Mouse (Mus musculus) ES-E14 (cell line): Measurements from ENCODE around the gene H1foo.

ENCODE experiments used
- MAFK ChIP-seq: IDR thresholded peaks from 2 replicates; pipeline ENCODE4 v1.6.1; 2014; ENCODE audit warnings: mild to moderate bottlenecking, low read depth, low read length, inconsistent platforms; ENCODE audit not compliant: insufficient read depth
- ZNF384 ChIP-seq: IDR thresholded peaks from 2 replicates; pipeline ENCODE4 v1.6.1; 2012; ENCODE audit warnings: low read depth, low read length, inconsistent platforms

DNA sequence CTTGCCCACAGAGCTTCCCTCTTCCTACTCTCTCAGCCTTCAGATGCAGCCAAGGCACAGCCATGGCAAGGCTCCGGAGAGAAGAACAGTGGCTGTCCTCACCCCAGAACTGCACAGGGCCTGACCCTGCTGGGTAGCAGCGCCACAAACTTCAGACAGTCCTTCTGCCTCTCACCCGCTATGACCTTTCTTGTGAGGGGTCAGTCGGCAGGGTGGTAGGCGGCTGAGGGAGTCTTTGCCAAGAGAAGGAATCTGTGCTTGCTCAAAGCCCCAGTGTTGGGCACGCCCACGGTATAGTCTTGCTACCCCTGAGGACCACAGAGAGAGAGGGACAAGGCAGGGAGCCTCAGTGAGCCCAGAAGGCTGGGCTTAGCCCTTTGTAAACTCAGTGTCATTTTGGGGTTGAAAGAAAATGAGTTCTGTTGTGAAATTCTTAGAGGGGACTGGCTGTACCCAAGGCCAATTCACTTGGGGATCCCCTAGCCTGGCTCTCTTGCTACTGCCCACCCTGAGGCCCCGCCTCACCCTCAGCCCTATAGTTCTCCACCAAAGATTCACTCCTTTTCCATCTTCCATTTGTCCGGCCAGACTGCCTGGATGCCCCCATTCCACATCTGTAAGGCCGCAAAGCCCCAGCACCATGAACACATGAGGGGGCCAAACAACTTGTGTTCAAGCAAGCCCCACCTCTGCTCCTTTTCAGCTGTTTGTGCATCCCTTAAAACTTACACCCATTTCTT lies 47.3 kb downstream of the H1foo start:
- TF ChIP-seq ZNF384 (no peak), MAFK (no peak)
